Mouse (Mus musculus): ENCODE measurements around the gene Rreb1. TPM values are rescaled to one million over a fixed set of nuclear protein-coding genes. Genes with fewer than 3 reads are reported as not detected.
A peak's percentile ranks its signal among the peaks of the same experiment; 100 is the strongest.

Rreb1 gene
- polyA plus RNA-seq, 1 experiment from 2014 or later: 20.6 TPM

DNA sequence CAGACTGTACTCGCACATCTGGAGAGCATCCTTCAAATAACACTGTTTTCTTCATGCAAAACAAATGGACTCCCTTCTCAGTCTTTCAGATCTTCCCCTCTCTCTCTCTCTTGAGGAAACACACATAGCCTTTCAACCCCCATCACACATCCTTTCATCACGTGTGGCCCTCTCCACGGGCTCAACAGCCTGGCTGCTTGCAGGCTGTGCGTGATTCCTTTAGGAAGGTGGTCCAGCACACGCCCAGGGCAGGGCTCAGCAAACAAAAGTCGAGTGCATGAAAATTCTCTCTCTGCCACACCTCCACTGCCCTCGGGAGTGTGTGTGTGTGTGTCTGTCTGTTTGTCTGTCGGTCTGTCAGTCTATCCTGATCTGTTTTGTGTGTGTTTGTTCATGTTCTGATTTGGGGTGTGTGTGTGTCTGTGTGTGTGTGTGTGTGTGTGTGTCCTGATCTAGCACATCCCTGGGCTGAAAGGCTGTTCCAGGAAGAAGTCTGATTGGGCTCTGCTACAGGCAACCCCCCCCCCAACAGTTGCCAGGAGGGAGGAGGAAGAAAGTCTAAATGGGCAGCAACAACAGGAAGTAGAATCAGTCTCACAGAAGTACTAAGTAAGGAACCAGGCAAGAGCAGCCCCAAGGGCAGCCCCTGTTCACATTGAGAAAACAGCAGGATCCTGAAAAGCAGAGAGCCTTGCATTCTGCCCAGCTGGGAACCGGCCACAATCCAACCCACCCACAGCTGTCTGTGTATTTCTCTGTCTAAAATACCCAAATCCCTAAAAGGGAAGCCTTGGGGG is 26.8 kb upstream of the Rreb1 start:
- WGBS: 20% methylated on average over 9 of the region's 9 CpGs
- H3K4me1 ChIP-seq (replicated peaks; ENCODE audit: control insufficient read depth, insufficient read depth, low read length): peaks cover 22% of the 10 kb centered on the region
- no peaks in the 10 kb centered on the region for H3K27me3 ChIP-seq (ENCODE audit: control insufficient read depth, insufficient read depth, low read depth, low read length)
- ATAC-seq (ENCODE audit: low read depth): peak; percentile 85
- H3K36me3 ChIP-seq (ENCODE audit: control insufficient read depth, insufficient read depth, low read length): no peaks in the 10 kb centered on the region
- no peak overlapping the region for H3K4me3 ChIP-seq (ENCODE audit: low read length)
- peak overlapping the region; percentile 71 for H3K27ac ChIP-seq (ENCODE audit: low read length)
- H3K9me3 ChIP-seq (ENCODE audit: control insufficient read depth, low read length): no peaks in the 10 kb centered on the region
- no peak overlapping the region for H3K4me2 ChIP-seq (ENCODE audit: low read depth, low read length)
- H3K9ac ChIP-seq (ENCODE audit: low read length): no peak overlapping the region; the same call in 1 of the 2 replicates

DNA sequence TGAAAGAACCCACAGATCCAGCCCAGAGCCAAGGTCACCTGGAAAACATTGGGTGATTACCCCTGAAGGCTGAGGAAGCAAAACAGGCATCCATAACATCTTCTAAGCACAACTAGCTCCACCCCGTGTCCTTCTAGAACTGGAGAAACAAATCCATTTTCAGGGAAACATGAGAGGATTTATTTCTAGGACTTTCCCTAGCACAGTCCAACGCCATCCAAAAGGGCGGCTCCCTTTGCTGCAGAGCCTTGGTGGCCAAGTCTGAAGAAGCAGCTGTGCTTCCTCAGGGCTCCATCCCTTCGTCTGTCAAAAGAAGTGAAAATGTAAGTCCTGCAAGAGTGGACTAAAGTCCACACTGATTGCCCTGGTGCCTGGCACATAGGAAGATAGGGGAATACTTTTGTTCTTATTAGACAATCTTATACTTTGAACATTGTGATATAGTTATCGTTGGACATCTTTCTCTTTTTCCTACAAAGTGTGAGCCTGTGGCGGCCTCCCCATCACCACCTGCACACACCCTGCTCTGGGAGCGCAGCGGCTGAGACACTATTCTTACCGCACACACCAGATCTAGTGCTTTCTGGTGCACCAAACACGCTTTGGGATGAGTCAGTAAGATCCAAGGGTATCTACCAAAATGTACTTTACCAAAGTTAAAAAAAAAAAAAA is 18.7 kb upstream of the Rreb1 start:
- H3K4me3 ChIP-seq (ENCODE audit: low read length): no peak overlapping the region

DNA sequence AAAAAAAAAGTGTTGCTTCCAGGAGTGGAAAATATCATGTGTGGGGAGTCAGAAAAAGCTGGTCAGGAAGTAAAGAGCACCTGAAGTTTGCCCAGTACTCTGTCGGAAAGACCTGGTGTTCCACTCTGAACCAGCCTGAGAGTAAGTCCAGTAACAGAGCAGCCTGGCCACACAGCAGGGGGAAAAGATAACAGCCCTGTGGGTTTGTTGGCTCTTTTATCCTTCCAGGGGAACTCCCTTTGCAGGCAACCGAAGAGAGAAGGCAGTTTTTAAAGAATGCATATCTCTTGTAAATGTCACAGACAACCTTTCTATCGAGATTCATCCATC is 18.2 kb upstream of the Rreb1 start:
- Histone ChIP-seq H3K9ac (ENCODE audit: low read length) (no peak overlapping the region), H3K36me3 (ENCODE audit: control insufficient read depth, insufficient read depth, low read length) (no peaks in the 10 kb centered on the region), H3K9me3 (ENCODE audit: control insufficient read depth, low read length) (no peaks in the 10 kb centered on the region), H3K4me3 (ENCODE audit: low read length) (no peak overlapping the region), H3K27me3 (ENCODE audit: control insufficient read depth, insufficient read depth, low read depth, low read length) (no peaks in the 10 kb centered on the region), H3K4me2 (ENCODE audit: low read depth, low read length) (no peak overlapping the region), H3K4me1 (replicated peaks; ENCODE audit: control insufficient read depth, insufficient read depth, low read length) (peaks cover 6% of the 10 kb centered on the region), H3K27ac (ENCODE audit: low read length) (no peak overlapping the region)
- no peak for ATAC-seq (ENCODE audit: low read depth)
- 42% methylated on average over 3 of the region's 3 CpGs for WGBS

More for the DNA sequence above, 18.7 kb upstream of the Rreb1 start:
- Histone ChIP-seq H3K9ac (ENCODE audit: low read length) (no peak overlapping the region), H3K4me2 (ENCODE audit: low read depth, low read length) (no peak overlapping the region), H3K9me3 (ENCODE audit: control insufficient read depth, low read length) (no peaks in the 10 kb centered on the region), H3K36me3 (ENCODE audit: control insufficient read depth, insufficient read depth, low read length) (no peaks in the 10 kb centered on the region), H3K4me1 (replicated peaks; ENCODE audit: control insufficient read depth, insufficient read depth, low read length) (peaks cover 6% of the 10 kb centered on the region), H3K27me3 (ENCODE audit: control insufficient read depth, insufficient read depth, low read depth, low read length) (no peaks in the 10 kb centered on the region), H3K27ac (ENCODE audit: low read length) (no peak overlapping the region)
- no peak for ATAC-seq (ENCODE audit: low read depth)
- 86% methylated on average over 10 of the region's 10 CpGs for WGBS

DNA sequence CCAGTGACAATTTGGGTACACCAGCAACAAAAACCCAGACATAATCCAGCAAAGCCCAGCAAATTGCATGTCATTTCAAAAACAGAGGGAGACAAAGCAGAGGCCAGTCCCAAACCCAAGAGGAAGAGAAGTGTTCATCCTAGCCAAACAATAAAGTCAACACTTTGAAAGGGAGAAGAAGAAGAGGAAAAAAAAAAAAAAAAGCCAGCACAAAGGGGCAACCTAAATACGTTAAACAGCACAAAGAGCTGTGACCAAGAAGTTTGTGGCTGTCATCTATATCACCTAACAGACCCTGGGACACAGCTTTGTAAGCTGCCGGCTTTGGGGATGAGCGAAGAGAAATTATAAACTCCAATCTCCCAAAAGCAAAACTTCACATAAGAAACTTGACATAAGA is 17.8 kb upstream of the Rreb1 start:
- H3K4me1 ChIP-seq (replicated peaks; ENCODE audit: control insufficient read depth, insufficient read depth, low read length): peaks cover 6% of the 10 kb centered on the region
- H3K4me2 ChIP-seq (ENCODE audit: low read depth, low read length): no peak overlapping the region
- no peak for ATAC-seq (ENCODE audit: low read depth)
- H3K4me3 ChIP-seq (ENCODE audit: low read length): no peak overlapping the region
- 61% methylated on average over 3 of the region's 3 CpGs for WGBS
- no peaks in the 10 kb centered on the region for H3K9me3 ChIP-seq (ENCODE audit: control insufficient read depth, low read length)
- no peaks in the 10 kb centered on the region for H3K36me3 ChIP-seq (ENCODE audit: control insufficient read depth, insufficient read depth, low read length)
- no peak overlapping the region for H3K9ac ChIP-seq (ENCODE audit: low read length)
- H3K27me3 ChIP-seq (ENCODE audit: control insufficient read depth, insufficient read depth, low read depth, low read length): no peaks in the 10 kb centered on the region
- no peak overlapping the region for H3K27ac ChIP-seq (ENCODE audit: low read length)

DNA sequence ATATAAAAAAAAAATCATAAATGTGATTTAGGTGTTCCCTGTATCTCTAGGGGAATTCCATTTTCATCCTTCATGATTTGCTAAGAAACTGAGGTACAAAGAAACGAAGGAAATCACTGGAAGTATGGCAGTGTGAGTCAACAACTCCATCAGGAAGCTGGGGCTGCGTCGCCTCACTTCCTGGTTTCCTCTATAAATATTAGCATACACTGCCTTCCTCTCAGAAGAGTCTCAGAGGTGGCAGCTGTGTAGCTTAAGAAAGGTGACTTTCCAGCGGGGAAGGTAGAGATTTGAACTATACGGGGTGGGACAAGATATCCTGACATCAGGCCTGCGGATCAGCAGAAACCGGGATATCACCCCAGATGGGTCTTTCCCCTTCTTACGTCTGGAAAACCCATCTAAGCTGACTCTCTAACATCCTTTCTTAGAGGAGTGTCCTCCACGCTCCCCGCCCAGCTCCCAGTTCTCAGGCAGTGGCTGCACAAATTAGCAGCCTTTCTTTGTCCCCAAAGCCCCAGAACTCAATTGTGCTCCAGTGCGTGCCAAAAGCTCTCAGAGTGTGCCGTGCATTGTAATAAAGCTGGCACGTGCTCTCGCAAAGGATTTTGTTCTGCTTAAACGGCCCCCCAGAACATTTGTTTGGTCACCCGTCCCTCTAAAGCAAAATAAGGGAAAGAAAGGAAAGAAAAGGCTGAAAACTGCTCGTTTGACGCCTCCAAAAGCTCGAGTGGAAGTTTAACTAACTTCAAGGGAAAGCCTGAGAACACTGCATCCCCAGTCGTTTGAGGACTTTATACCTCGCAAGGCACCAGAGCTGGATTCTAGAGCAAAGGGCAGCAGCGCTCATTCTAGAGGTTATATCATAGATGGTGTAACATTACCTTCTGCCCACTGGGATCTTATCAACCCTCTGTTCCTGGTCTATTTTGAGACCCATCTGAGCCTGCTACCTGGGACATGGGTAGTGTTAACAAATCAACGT is 17.0 kb upstream of the Rreb1 start:
- H3K27me3 ChIP-seq (ENCODE audit: control insufficient read depth, insufficient read depth, low read depth, low read length): no peaks in the 10 kb centered on the region
- 33% methylated on average over 23 of the region's 23 CpGs for WGBS
- no peak overlapping the region for H3K4me3 ChIP-seq (ENCODE audit: low read length)
- H3K4me1 ChIP-seq (replicated peaks; ENCODE audit: control insufficient read depth, insufficient read depth, low read length): peaks cover 6% of the 10 kb centered on the region
- peak overlapping the region; percentile 23; the same call in 1 of the 2 replicates for H3K4me2 ChIP-seq (ENCODE audit: low read depth, low read length)
- ATAC-seq (ENCODE audit: low read depth): peak; percentile 70; the same call in 1 of the 2 replicates
- H3K36me3 ChIP-seq (ENCODE audit: control insufficient read depth, insufficient read depth, low read length): no peaks in the 10 kb centered on the region
- H3K9ac ChIP-seq (ENCODE audit: low read length): peak overlapping the region; percentile 8; the same call in 1 of the 2 replicates
- peak overlapping the region; percentile 60 for H3K27ac ChIP-seq (ENCODE audit: low read length)
- no peaks in the 10 kb centered on the region for H3K9me3 ChIP-seq (ENCODE audit: control insufficient read depth, low read length)

DNA sequence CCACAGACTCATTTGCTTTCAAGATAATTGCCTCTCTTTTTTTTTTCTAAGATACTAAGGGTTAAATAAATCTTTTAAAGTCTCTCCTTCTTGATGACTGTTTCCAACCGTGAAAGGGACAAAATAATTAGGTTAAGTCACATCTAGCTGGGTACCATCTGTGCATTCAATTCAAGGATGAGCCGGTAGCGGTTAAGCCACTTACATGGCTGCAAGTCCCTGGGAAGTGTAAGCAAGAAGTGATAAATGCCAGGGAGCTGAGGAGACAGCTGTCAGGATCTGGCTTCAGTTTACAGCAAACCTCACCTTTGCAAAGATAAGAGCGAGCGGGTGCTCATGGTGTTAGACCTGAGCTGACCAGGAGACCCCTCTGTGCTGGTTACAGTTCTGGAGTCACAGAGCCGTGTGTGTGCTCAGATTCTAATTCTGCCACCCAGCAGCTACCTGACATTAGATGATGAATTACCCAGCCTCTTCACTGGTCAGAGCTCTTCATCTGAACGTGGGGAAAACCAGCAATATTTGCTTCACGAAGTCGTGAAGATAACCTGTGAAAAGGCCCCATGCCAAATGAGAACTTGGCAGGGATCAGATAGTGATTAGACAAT is 14.3 kb upstream of the Rreb1 start:
- no peaks in the 10 kb centered on the region for H3K9me3 ChIP-seq (ENCODE audit: control insufficient read depth, low read length)
- no peak overlapping the region for H3K27ac ChIP-seq (ENCODE audit: low read length)
- peaks cover 6% of the 10 kb centered on the region for H3K4me1 ChIP-seq (replicated peaks; ENCODE audit: control insufficient read depth, insufficient read depth, low read length)
- no peak overlapping the region for H3K4me3 ChIP-seq (ENCODE audit: low read length)
- H3K27me3 ChIP-seq (ENCODE audit: control insufficient read depth, insufficient read depth, low read depth, low read length): no peaks in the 10 kb centered on the region
- WGBS: 42% methylated on average over 9 of the region's 9 CpGs
- no peak overlapping the region for H3K4me2 ChIP-seq (ENCODE audit: low read depth, low read length)
- H3K9ac ChIP-seq (ENCODE audit: low read length): no peak overlapping the region
- H3K36me3 ChIP-seq (ENCODE audit: control insufficient read depth, insufficient read depth, low read length): no peaks in the 10 kb centered on the region
- no peak for ATAC-seq (ENCODE audit: low read depth)

DNA sequence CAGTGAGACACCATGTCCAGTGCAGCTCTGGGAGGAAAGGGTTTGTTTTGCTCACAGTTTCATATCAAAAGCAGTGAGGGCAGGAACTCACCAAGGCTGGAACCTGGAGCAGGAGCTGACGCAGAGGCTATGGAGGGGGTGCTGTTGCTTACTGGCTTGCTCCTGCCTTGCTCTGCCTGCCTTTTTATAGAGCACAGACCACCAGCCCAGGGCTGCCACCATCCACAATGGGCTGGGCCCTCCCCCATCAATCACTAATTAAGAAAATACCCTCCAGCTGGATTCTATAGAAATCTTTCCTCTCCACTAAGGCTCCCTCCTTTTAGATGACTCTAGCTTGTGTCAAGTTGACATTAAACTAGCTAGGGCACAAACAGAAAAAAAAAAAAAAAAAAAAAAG is 8.4 kb upstream of the Rreb1 start:
- no peaks in the 10 kb centered on the region for H3K27me3 ChIP-seq (ENCODE audit: control insufficient read depth, insufficient read depth, low read depth, low read length)
- ATAC-seq (ENCODE audit: low read depth): no peak
- 62% methylated on average over 1 of the region's 1 CpGs for WGBS
- H3K27ac ChIP-seq (ENCODE audit: low read length): no peak overlapping the region
- H3K9me3 ChIP-seq (ENCODE audit: control insufficient read depth, low read length): no peaks in the 10 kb centered on the region
- H3K9ac ChIP-seq (ENCODE audit: low read length): no peak overlapping the region
- H3K4me2 ChIP-seq (ENCODE audit: low read depth, low read length): no peak overlapping the region
- no peaks in the 10 kb centered on the region for H3K36me3 ChIP-seq (ENCODE audit: control insufficient read depth, insufficient read depth, low read length)
- no peak overlapping the region for H3K4me3 ChIP-seq (ENCODE audit: low read length)
- H3K4me1 ChIP-seq (replicated peaks; ENCODE audit: control insufficient read depth, insufficient read depth, low read length): no peaks in the 10 kb centered on the region

DNA sequence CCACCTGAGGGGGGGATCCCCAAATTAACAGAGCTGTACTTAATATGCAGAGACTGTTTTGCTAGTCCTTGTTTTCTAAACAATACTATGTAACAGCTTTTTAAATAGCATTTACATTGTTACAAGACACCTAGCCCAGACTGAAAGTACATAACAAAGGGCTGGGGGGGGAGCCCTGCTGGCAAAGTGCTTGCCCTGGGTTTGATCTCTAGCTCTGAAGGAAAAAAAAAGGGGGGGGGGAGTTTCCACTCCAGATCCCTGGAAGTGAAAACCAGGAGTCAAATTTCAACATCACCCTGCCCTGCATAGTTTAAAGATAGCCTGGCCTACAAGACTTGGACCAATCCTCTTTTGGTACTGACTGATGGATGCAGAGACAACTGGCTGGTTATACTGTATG is 4.7 kb upstream of the Rreb1 start:
- Histone ChIP-seq H3K9me3 (ENCODE audit: control insufficient read depth, low read length) (no peaks in the 10 kb centered on the region), H3K4me3 (ENCODE audit: low read length) (no peak overlapping the region), H3K4me1 (replicated peaks; ENCODE audit: control insufficient read depth, insufficient read depth, low read length) (peaks cover 6% of the 10 kb centered on the region), H3K9ac (ENCODE audit: low read length) (no peak overlapping the region), H3K27ac (ENCODE audit: low read length) (no peak overlapping the region), H3K36me3 (ENCODE audit: control insufficient read depth, insufficient read depth, low read length) (no peaks in the 10 kb centered on the region), H3K27me3 (ENCODE audit: control insufficient read depth, insufficient read depth, low read depth, low read length) (peaks cover 3% of the 10 kb centered on the region; the same call in 1 of the 2 replicates), H3K4me2 (ENCODE audit: low read depth, low read length) (no peak overlapping the region)
- ATAC-seq (ENCODE audit: low read depth): no peak

Data from lung, embryonic 16.5 days (tissue).